Mouse (Mus musculus) lung, embryonic 14.5 days (tissue): ENCODE measurements at regions not wholly inside any gene's neighbourhood (a gene's known extent, or its start where the extent isn't known, plus 50 kb on each side); places are given as distances from the start of the nearest gene placed in this dataset.

Source experiments
- ATAC-seq: fragments of 200-750 bp; cut with Nextera tagmentation; 2 replicates; pipeline ENCODE4 v1.8.0; 2017; ENCODE audit warnings: mild to moderate bottlenecking, moderate TSS enrichment, moderate library complexity; ENCODE audit not compliant: insufficient read depth
- DNase-seq: peaks from one replicate; pipeline ENCODE4 v3.0.0-alpha.2; 2015
- H3K27ac ChIP-seq: fragments of 300-500 bp; sonication (generic); 2 replicates; pipeline ENCODE4 v1.5.1; 2014; ENCODE audit warnings: low read depth, mild to moderate bottlenecking, moderate library complexity
- H3K27me3 ChIP-seq: fragments of 300-500 bp; sonication (generic); 2 replicates; pipeline ENCODE4 v1.6.1; 2014; ENCODE audit warnings: low read length, control low read depth; ENCODE audit not compliant: insufficient read depth
- H3K36me3 ChIP-seq: fragments of 300-500 bp; sonication (generic); 2 replicates; pipeline ENCODE4 v1.6.1; 2014; ENCODE audit warnings: control low read depth; ENCODE audit not compliant: insufficient read depth
- H3K4me1 ChIP-seq: fragments of 300-500 bp; sonication (generic); 2 replicates; pipeline ENCODE4 v1.6.1; 2014; ENCODE audit warnings: antibody characterized with exemption, control low read depth; ENCODE audit not compliant: insufficient read depth
- H3K4me2 ChIP-seq: fragments of 300-500 bp; sonication (generic); 2 replicates; pipeline ENCODE4 v1.6.1; 2014; ENCODE audit warnings: mild to moderate bottlenecking
- H3K4me3 ChIP-seq: fragments of 300-500 bp; sonication (generic); 2 replicates; pipeline ENCODE4 v1.5.1; 2014; ENCODE audit warnings: low read depth, low read length
- H3K9ac ChIP-seq: fragments of 300-500 bp; sonication (generic); 2 replicates; pipeline ENCODE4 v1.6.1; 2014
- H3K9me3 ChIP-seq: fragments of 300-500 bp; sonication (generic); 2 replicates; pipeline ENCODE4 v1.6.1; 2016; ENCODE audit warnings: low read depth, low read length, control low read depth
- CTCF ChIP-seq: IDR thresholded peaks from 2 replicates; pipeline ENCODE4 v1.5.1; 2016; ENCODE audit warnings: antibody characterized with exemption, low read depth
- WGBS: fragments of 180-500 bp; shearing (Covaris S2); extraction: QIAGEN DNeasy Blood & Tissue Kit; methylation state at CpG from one replicate; pipeline ENCODE4 v1.1.7; 2014; 5-methylcytosine and 5-hydroxymethylcytosine counted together

DNA sequence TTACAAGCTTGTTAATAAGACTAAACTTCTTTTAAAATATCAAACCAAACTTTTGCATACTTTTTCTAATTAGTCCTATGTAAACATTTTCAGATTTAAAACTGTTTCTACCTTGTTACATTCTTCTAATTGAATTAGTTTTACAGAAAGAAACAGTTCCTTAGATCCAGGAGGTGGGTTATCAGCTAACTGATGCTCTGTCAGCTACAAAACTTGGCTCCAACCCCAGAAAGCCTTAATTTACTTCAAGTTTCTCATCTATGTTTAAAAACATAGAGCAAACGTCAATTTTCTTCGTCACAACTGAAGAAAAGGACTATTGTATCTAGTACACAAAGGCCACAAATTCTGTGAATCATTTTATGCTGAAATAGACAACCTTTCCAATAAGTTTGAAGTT is 110.4 kb upstream of the Pclo start:
- no peaks in the 10 kb centered on the region for H3K36me3 ChIP-seq
- H3K27ac ChIP-seq = no peak overlapping the region
- H3K27me3 ChIP-seq = no peaks in the 10 kb centered on the region
- DNase-seq (no peak), ATAC-seq (no peak)
- no peak overlapping the region for H3K4me2 ChIP-seq
- no peak overlapping the region for H3K9ac ChIP-seq
- WGBS = 69% methylated on average over 2 of the region's 2 CpGs
- H3K9me3 ChIP-seq = no peaks in the 10 kb centered on the region
- TF ChIP-seq CTCF = no peak
- H3K4me3 ChIP-seq = no peak overlapping the region
- no peaks in the 10 kb centered on the region for H3K4me1 ChIP-seq

DNA sequence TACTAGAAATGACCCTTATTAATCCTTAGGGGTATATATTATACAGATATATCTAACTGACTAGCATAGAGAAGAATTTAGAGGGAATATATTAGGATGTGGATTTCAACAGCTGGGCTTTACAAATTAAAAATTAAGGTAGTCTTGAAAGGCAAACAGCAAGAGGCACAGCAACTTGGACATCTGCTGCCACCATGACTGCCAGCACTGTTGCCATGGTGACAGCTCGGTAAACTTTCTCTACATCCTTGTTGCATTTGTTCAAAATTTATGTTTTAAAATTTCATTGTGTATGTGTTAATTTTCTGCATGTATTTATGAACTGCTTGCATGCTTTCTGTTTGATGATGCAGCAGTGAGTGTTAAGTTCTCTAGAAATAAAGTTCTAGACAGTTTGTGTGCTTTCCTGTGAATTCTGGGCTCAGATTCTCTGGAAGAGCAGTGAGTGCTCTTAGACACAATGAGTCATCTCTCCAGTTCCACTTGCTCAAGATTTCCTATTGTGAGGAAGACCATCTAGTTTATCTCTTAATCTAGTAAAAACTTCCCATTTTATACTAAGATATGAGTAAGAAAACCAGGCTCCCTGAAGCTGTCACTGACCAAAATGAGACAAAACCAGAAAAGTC is 99.4 kb upstream of the Pclo start:
- ATAC-seq (no peak), DNase-seq (no peak)
- Histone ChIP-seq H3K9ac (no peak overlapping the region), H3K4me3 (no peak overlapping the region), H3K27ac (no peak overlapping the region), H3K9me3 (no peaks in the 10 kb centered on the region), H3K36me3 (no peaks in the 10 kb centered on the region), H3K4me1 (no peaks in the 10 kb centered on the region), H3K4me2 (no peak overlapping the region), H3K27me3 (no peaks in the 10 kb centered on the region)
- no peak for TF ChIP-seq CTCF
- 71% methylated on average over 1 of the region's 1 CpGs for WGBS

DNA sequence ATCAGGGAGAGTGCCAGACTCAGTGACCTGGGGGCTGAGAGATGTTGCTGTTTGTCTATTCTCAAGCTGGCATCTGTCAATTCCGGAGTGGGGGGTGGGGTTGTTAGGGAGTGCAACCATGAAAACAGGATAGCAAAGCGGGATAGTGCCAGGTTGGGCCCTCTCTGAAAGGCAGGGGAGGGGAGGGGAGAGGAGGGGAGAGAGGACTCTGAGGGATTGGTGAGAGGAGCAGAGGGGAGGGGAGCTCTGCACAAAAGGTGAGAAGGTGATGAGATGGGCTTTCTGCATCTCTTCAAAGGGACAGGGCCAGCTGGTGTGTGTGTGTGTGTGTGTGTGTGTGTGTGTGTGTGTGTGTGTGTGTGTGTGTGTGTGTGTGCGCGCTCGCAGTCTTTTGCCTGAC is 61.6 kb upstream of the Pclo start:
- Histone ChIP-seq H3K4me2 (no peak overlapping the region), H3K27ac (no peak overlapping the region), H3K4me3 (no peak overlapping the region), H3K4me1 (no peaks in the 10 kb centered on the region), H3K36me3 (no peaks in the 10 kb centered on the region), H3K27me3 (no peaks in the 10 kb centered on the region), H3K9ac (no peak overlapping the region), H3K9me3 (no peaks in the 10 kb centered on the region)
- ATAC-seq = no peak
- WGBS = 48% methylated on average over 5 of the region's 5 CpGs
- no peak for TF ChIP-seq CTCF
- DNase-seq = no peak
